Mouse (Mus musculus): ENCODE results near the gene Morc1.

- no peak for TF ChIP-seq POLR2A (IDR thresholded peaks at IDR 0.05; ENCODE audit: low read depth, low read length)
- no peak for TF ChIP-seq CTCF (IDR thresholded peaks at IDR 0.05; ENCODE audit: extremely low read depth, insufficient read length, insufficient replicate concordance, low read depth, low read length)
These were observed 44.1 kb downstream of the Morc1 start for GRCm38 (mm10) chr16:48474896-48475802.

Measured in small intestine, adult 2 months (tissue).